Mouse (Mus musculus): ENCODE measurements around the gene Zdhhc19. TPM values are rescaled to one million over a fixed set of nuclear protein-coding genes. Genes with fewer than 3 reads are reported as not detected.
A peak's percentile ranks its signal among the peaks of the same experiment; 100 is the strongest.

The Zdhhc19 gene
- total and polyA plus RNA-seq, 3 experiments = 0.58 to 1.4 TPM; not detected in 1

- no peaks in the 10 kb centered on the region; the same call in 1 of the 2 replicates for H3K79me2 ChIP-seq (ENCODE audit: control insufficient read depth, insufficient read depth, low read length, poor library complexity)
- peak overlapping the region; percentile 69 for H3K9ac ChIP-seq (ENCODE audit: control insufficient read depth, low read depth, low read length, poor library complexity, severe bottlenecking)
- peaks cover 0 to 37% of the 10 kb centered on the region in 2 experiments; a peak in 2 of 4 replicates for H3K36me3 ChIP-seq (ENCODE audit: control insufficient read depth in 1 of 2, insufficient read depth in 2 of 2, low read length in 2 of 2)
- peaks cover 19 to 31% of the 10 kb centered on the region in 2 experiments for H3K4me1 ChIP-seq (ENCODE audit: control insufficient read depth in 1 of 2, insufficient read depth in 2 of 2, low read length in 2 of 2)
- H3K9me3 ChIP-seq (replicated peaks; ENCODE audit: insufficient read depth, low read length) = no peaks in the 10 kb centered on the region
- H3K27ac ChIP-seq (ENCODE audit: control insufficient read depth, low read depth, low read length) = peak overlapping the region; percentile 98
- no peaks in the 10 kb centered on the region for H3K27me3 ChIP-seq (ENCODE audit: control insufficient read depth in 1 of 2, insufficient read depth in 2 of 2, low read length in 2 of 2)
- peak; percentile 98 for DNase-seq (ENCODE audit: low read depth, low spot score)
- peak overlapping the region; percentile 3 to 24; a peak in 3 of 4 replicates for H3K4me3 ChIP-seq (ENCODE audit: control insufficient read depth in 1 of 2, insufficient read depth in 1 of 2, low read depth in 2 of 2, low read length in 2 of 2)
- TF ChIP-seq POLR2AphosphoS2 (IDR thresholded peaks at IDR 0.05; ENCODE audit: low read length) (0 out of 2 replicates have a peak, but pooled peaks have one; percentile 45), MAX (IDR thresholded peaks at IDR 0.05; ENCODE audit: low read length) (peak; percentile 65; the same call in 1 of the 2 replicates), CTCF (IDR thresholded peaks at IDR 0.05 in 2 of 3, conservative IDR thresholded peaks at IDR 0.05 in 1 of 3; ENCODE audit: control insufficient read depth in 1 of 3, insufficient read depth in 1 of 3, low read depth in 2 of 3, low read length in 3 of 3, poor library complexity in 1 of 3, severe bottlenecking in 1 of 3) (0 out of 6 replicates have a peak, but pooled peaks of 1 of the 3 experiments have one; percentile 4), RAD21 (IDR thresholded peaks at IDR 0.05; ENCODE audit: low read depth, low read length) (no peak; the same call in 1 of the 2 replicates), ETS1 (IDR thresholded peaks at IDR 0.05; ENCODE audit: low read depth, low read length) (peak; percentile 98), CHD1 (IDR thresholded peaks at IDR 0.05; ENCODE audit: low read depth, low read length) (no peak), USF2 (IDR thresholded peaks at IDR 0.05; ENCODE audit: borderline replicate concordance in 1 of 2, insufficient read depth in 1 of 2, low read depth in 1 of 2, low read length in 2 of 2) (no peak), MAZ (IDR thresholded peaks at IDR 0.05; ENCODE audit: low read depth, low read length) (peak; percentile 94), ZKSCAN1 (IDR thresholded peaks at IDR 0.05; ENCODE audit: low read depth, low read length) (no peak), MYB (IDR thresholded peaks at IDR 0.05; ENCODE audit: low read depth, low read length) (peak; percentile 71), TAL1 (IDR thresholded peaks at IDR 0.05; ENCODE audit: low read length) (peak; percentile 99), EP300 (IDR thresholded peaks at IDR 0.05; ENCODE audit: low read depth in 1 of 2, low read length in 2 of 2) (peak; percentile 98 to 99), MXI1 (IDR thresholded peaks at IDR 0.05; ENCODE audit: low read depth, low read length) (peak; percentile 53), ELF1 (IDR thresholded peaks at IDR 0.05; ENCODE audit: low read depth, low read length) (0 out of 2 replicates have a peak, but pooled peaks have one; percentile 23), TBP (IDR thresholded peaks at IDR 0.05; ENCODE audit: low read depth, low read length) (0 out of 2 replicates have a peak, but pooled peaks have one; percentile 14), MAFK (IDR thresholded peaks at IDR 0.05; ENCODE audit: borderline replicate concordance, low read depth, low read length) (peak; percentile 80; the same call in 1 of the 2 replicates), BHLHE40 (IDR thresholded peaks at IDR 0.05; ENCODE audit: borderline replicate concordance, low read depth, low read length) (peak; percentile 80), POLR2A (IDR thresholded peaks at IDR 0.05; ENCODE audit: control insufficient read depth in 1 of 2, insufficient read depth in 1 of 2, low read depth in 1 of 2, low read length in 2 of 2, poor library complexity in 1 of 2) (peak in 1 of 2 experiments; percentile 50; a peak in 2 of 4 replicates), E2F4 (IDR thresholded peaks at IDR 0.05; ENCODE audit: borderline replicate concordance, low read depth, low read length) (no peak), GATA1 (IDR thresholded peaks at IDR 0.05; ENCODE audit: low read depth, low read length) (peak; percentile 100), ZMIZ1 (IDR thresholded peaks at IDR 0.05; ENCODE audit: low read depth, low read length) (peak; percentile 76; the same call in 1 of the 2 replicates), SMC3 (IDR thresholded peaks at IDR 0.05; ENCODE audit: low read depth, low read length) (peak; percentile 20), NRF1 (IDR thresholded peaks at IDR 0.05; ENCODE audit: insufficient read depth, low read depth, low read length, poor library complexity, severe bottlenecking) (peak; percentile 50; the same call in 1 of the 2 replicates), HCFC1 (IDR thresholded peaks at IDR 0.05; ENCODE audit: low read depth, low read length) (peak; percentile 57; the same call in 1 of the 2 replicates), USF1 (IDR thresholded peaks at IDR 0.05; ENCODE audit: low read depth, low read length) (peak; percentile 15; the same call in 1 of the 2 replicates), KAT2A (conservative IDR thresholded peaks at IDR 0.05; ENCODE audit: low read depth, low read length) (no peak), UBTF (IDR thresholded peaks at IDR 0.05; ENCODE audit: borderline replicate concordance, insufficient read depth, low read depth, low read length) (no peak), CHD2 (IDR thresholded peaks at IDR 0.05; ENCODE audit: low read length) (peak; percentile 8; the same call in 1 of the 2 replicates), TCF12 (IDR thresholded peaks at IDR 0.05; ENCODE audit: low read depth, low read length) (peak; percentile 100), RCOR1 (IDR thresholded peaks at IDR 0.05; ENCODE audit: low read depth, low read length) (peak; percentile 94), SIN3A (IDR thresholded peaks at IDR 0.05; ENCODE audit: low read length) (peak; percentile 80), JUND (IDR thresholded peaks at IDR 0.05; ENCODE audit: low read depth, low read length) (no peak), POLR2AphosphoS5 (IDR thresholded peaks at IDR 0.05; ENCODE audit: borderline replicate concordance, low read depth, low read length) (no peak), MYC (IDR thresholded peaks at IDR 0.05; ENCODE audit: low read depth, low read length) (peak; percentile 19; the same call in 1 of the 2 replicates)
Observed at GRCm38 (mm10) chr16:32509066-32509942, 13.2 kb downstream of the Zdhhc19 start.

All from MEL (cell line).